Mouse (Mus musculus) hindbrain, embryonic 10.5 days (tissue): ENCODE measurements at regions not wholly inside any gene's neighbourhood (a gene's known extent, or its start where the extent isn't known, plus 50 kb on each side); places are given as distances from the start of the nearest gene placed in this dataset.
A peak's percentile ranks its signal among the peaks of the same experiment; 100 is the strongest.

Source experiments
- DNase-seq: peaks from one replicate; pipeline ENCODE4 v3.0.0-alpha.2; 2017; ENCODE audit warnings: low spot score
- H3K27ac ChIP-seq: fragments of 300-500 bp; sonication (generic); 2 replicates; pipeline ENCODE4 v1.5.1; 2016; ENCODE audit warnings: mild to moderate bottlenecking, moderate library complexity
- H3K27me3 ChIP-seq: fragments of 300-500 bp; sonication (generic); 2 replicates; pipeline ENCODE4 v1.6.1; 2016; ENCODE audit warnings: mild to moderate bottlenecking; ENCODE audit not compliant: poor library complexity, insufficient read depth, severe bottlenecking
- H3K36me3 ChIP-seq: fragments of 300-500 bp; sonication (generic); 2 replicates; pipeline ENCODE4 v1.6.1; 2016; ENCODE audit warnings: mild to moderate bottlenecking, moderate library complexity
- H3K4me1 ChIP-seq: fragments of 300-500 bp; sonication (generic); replicated peaks from 2 replicates; pipeline ENCODE4 v1.6.1; 2016; ENCODE audit warnings: mild to moderate bottlenecking
- H3K4me3 ChIP-seq: fragments of 300-500 bp; sonication (generic); 2 replicates; pipeline ENCODE4 v1.5.1; 2016; ENCODE audit warnings: mild to moderate bottlenecking, moderate library complexity
- H3K9me3 ChIP-seq: fragments of 300-500 bp; sonication (generic); 2 replicates; pipeline ENCODE4 v1.6.1; 2016; ENCODE audit warnings: mild to moderate bottlenecking, moderate library complexity
- whole genome bisulfite sequencing: fragments of 180-500 bp; shearing (Covaris S2); methylation state at CpG from one replicate; pipeline ENCODE4 v1.1.7; 2016; 5-methylcytosine and 5-hydroxymethylcytosine counted together

- H3K27me3 ChIP-seq: no peaks in the 10 kb centered on the region
- WGBS: 74% methylated on average over 4 of the region's 4 CpGs
- no peaks in the 10 kb centered on the region for H3K36me3 ChIP-seq
- no peak overlapping the region for H3K27ac ChIP-seq
- H3K4me3 ChIP-seq: no peak overlapping the region
- H3K4me1 ChIP-seq: no peaks in the 10 kb centered on the region
- no peaks in the 10 kb centered on the region for H3K9me3 ChIP-seq
- DNase-seq: no peak
Measured at GRCm38 (mm10) chr13:25882818-25883217, 612.5 kb upstream of the Nrsn1 start.

- no peak for DNase-seq
- Histone ChIP-seq H3K27me3 (no peaks in the 10 kb centered on the region), H3K9me3 (no peaks in the 10 kb centered on the region), H3K36me3 (no peaks in the 10 kb centered on the region), H3K4me3 (no peak overlapping the region), H3K4me1 (peaks cover 9% of the 10 kb centered on the region), H3K27ac (peak overlapping the region; percentile 43; the same call in 1 of the 2 replicates)
- 64% methylated on average over 1 of the region's 1 CpGs for WGBS
Measured at GRCm38 (mm10) chr13:25868923-25869322, 598.6 kb upstream of the Nrsn1 start.

GRCm38 (mm10) chr13:25858207-25858606 is 587.9 kb upstream of the Nrsn1 start:
- no peaks in the 10 kb centered on the region for H3K4me1 ChIP-seq
- DNase-seq: no peak
- H3K27ac ChIP-seq: no peak overlapping the region
- H3K36me3 ChIP-seq: no peaks in the 10 kb centered on the region
- H3K27me3 ChIP-seq: no peaks in the 10 kb centered on the region
- no peaks in the 10 kb centered on the region for H3K9me3 ChIP-seq
- H3K4me3 ChIP-seq: no peak overlapping the region

GRCm38 (mm10) chr13:25857569-25857968 is 587.3 kb upstream of the Nrsn1 start:
- Histone ChIP-seq H3K4me3 (no peak overlapping the region), H3K27ac (no peak overlapping the region), H3K36me3 (no peaks in the 10 kb centered on the region), H3K9me3 (no peaks in the 10 kb centered on the region), H3K27me3 (no peaks in the 10 kb centered on the region), H3K4me1 (no peaks in the 10 kb centered on the region)
- WGBS: 83% methylated on average over 3 of the region's 3 CpGs
- DNase-seq: no peak

- Histone ChIP-seq H3K4me3 (no peak overlapping the region), H3K36me3 (no peaks in the 10 kb centered on the region), H3K27me3 (no peaks in the 10 kb centered on the region), H3K9me3 (no peaks in the 10 kb centered on the region), H3K4me1 (no peaks in the 10 kb centered on the region), H3K27ac (no peak overlapping the region)
- no peak for DNase-seq
- WGBS: 86% methylated on average over 3 of the region's 3 CpGs
Measured at GRCm38 (mm10) chr13:25857096-25857495, 586.8 kb upstream of the Nrsn1 start.

GRCm38 (mm10) chr13:25856549-25856948 is 586.2 kb upstream of the Nrsn1 start:
- no peak overlapping the region for H3K4me3 ChIP-seq
- H3K36me3 ChIP-seq: no peaks in the 10 kb centered on the region
- DNase-seq: no peak
- no peaks in the 10 kb centered on the region for H3K9me3 ChIP-seq
- 93% methylated on average over 2 of the region's 2 CpGs for WGBS
- H3K4me1 ChIP-seq: no peaks in the 10 kb centered on the region
- no peak overlapping the region for H3K27ac ChIP-seq
- no peaks in the 10 kb centered on the region for H3K27me3 ChIP-seq

- Histone ChIP-seq H3K4me1 (no peaks in the 10 kb centered on the region), H3K27ac (no peak overlapping the region), H3K9me3 (0 out of 2 replicates have a peak, but pooled peaks cover 3% of the 10 kb centered on the region), H3K4me3 (no peak overlapping the region), H3K27me3 (no peaks in the 10 kb centered on the region), H3K36me3 (no peaks in the 10 kb centered on the region)
- 86% methylated on average over 4 of the region's 4 CpGs for WGBS
- no peak for DNase-seq
Measured at GRCm38 (mm10) chr13:25848156-25848555, 577.9 kb upstream of the Nrsn1 start.

- no peak overlapping the region for H3K4me3 ChIP-seq
- WGBS: 83% methylated on average over 4 of the region's 4 CpGs
- H3K9me3 ChIP-seq: no peaks in the 10 kb centered on the region
- no peaks in the 10 kb centered on the region for H3K27me3 ChIP-seq
- H3K27ac ChIP-seq: no peak overlapping the region
- no peaks in the 10 kb centered on the region for H3K4me1 ChIP-seq
- no peaks in the 10 kb centered on the region for H3K36me3 ChIP-seq
- DNase-seq: no peak
Measured at GRCm38 (mm10) chr13:25838237-25838636, 567.9 kb upstream of the Nrsn1 start.

GRCm38 (mm10) chr13:25829146-25829924 is 559.0 kb upstream of the Nrsn1 start:
- no peaks in the 10 kb centered on the region for H3K36me3 ChIP-seq
- no peaks in the 10 kb centered on the region for H3K27me3 ChIP-seq
- no peak overlapping the region for H3K27ac ChIP-seq
- no peak overlapping the region for H3K4me3 ChIP-seq
- no peak for DNase-seq
- no peaks in the 10 kb centered on the region for H3K9me3 ChIP-seq
- 67% methylated on average over 8 of the region's 8 CpGs for WGBS
- no peaks in the 10 kb centered on the region for H3K4me1 ChIP-seq

- Histone ChIP-seq H3K4me1 (no peaks in the 10 kb centered on the region), H3K27me3 (no peaks in the 10 kb centered on the region), H3K9me3 (no peaks in the 10 kb centered on the region), H3K4me3 (no peak overlapping the region), H3K36me3 (no peaks in the 10 kb centered on the region), H3K27ac (no peak overlapping the region)
- WGBS: 84% methylated on average over 2 of the region's 2 CpGs
- no peak for DNase-seq
Measured at GRCm38 (mm10) chr13:25808564-25809253, 538.4 kb upstream of the Nrsn1 start.

- WGBS: 19% methylated on average over 2 of the region's 2 CpGs
- Histone ChIP-seq H3K4me1 (peaks cover 13% of the 10 kb centered on the region), H3K4me3 (no peak overlapping the region), H3K36me3 (no peaks in the 10 kb centered on the region), H3K27me3 (no peaks in the 10 kb centered on the region), H3K27ac (peak overlapping the region; percentile 41; the same call in 1 of the 2 replicates), H3K9me3 (no peaks in the 10 kb centered on the region)
- DNase-seq: peak; percentile 24
Measured at GRCm38 (mm10) chr13:25793216-25793803, 523.0 kb upstream of the Nrsn1 start.

- H3K4me3 ChIP-seq: no peak overlapping the region
- no peak overlapping the region for H3K27ac ChIP-seq
- H3K36me3 ChIP-seq: no peaks in the 10 kb centered on the region
- no peaks in the 10 kb centered on the region for H3K27me3 ChIP-seq
- DNase-seq: no peak
- H3K9me3 ChIP-seq: no peaks in the 10 kb centered on the region
- no peaks in the 10 kb centered on the region for H3K4me1 ChIP-seq
- 84% methylated on average over 5 of the region's 5 CpGs for WGBS
Measured at GRCm38 (mm10) chr13:25781161-25781560, 510.9 kb upstream of the Nrsn1 start.

GRCm38 (mm10) chr13:25777706-25778105 is 507.4 kb upstream of the Nrsn1 start:
- WGBS: 89% methylated on average over 3 of the region's 3 CpGs
- H3K36me3 ChIP-seq: no peaks in the 10 kb centered on the region
- H3K9me3 ChIP-seq: no peaks in the 10 kb centered on the region
- H3K27ac ChIP-seq: no peak overlapping the region
- no peak overlapping the region for H3K4me3 ChIP-seq
- H3K27me3 ChIP-seq: no peaks in the 10 kb centered on the region
- H3K4me1 ChIP-seq: no peaks in the 10 kb centered on the region
- DNase-seq: no peak
